Mouse (Mus musculus) thymus, adult 2 months (tissue): ENCODE data around the gene Ermard. TPM values are rescaled to one million over a fixed set of nuclear protein-coding genes. Genes with fewer than 3 reads are reported as not detected.

Experiments
- DNase-seq: peaks from one replicate; pipeline ENCODE4 v3.0.0; 2021
- H3K27ac ChIP-seq: fragments of 200-500 bp; 2 replicates; pipeline ENCODE4 v1.5.1; 2012; ENCODE audit warnings: low read length, control low read depth; ENCODE audit not compliant: control insufficient read depth, insufficient read depth
- H3K27me3 ChIP-seq: fragments of 200-500 bp; 2 replicates; pipeline ENCODE4 v1.6.1; 2012; ENCODE audit warnings: mild to moderate bottlenecking, low read length, moderate library complexity, mixed read lengths; ENCODE audit not compliant: control insufficient read depth, insufficient read depth
- H3K36me3 ChIP-seq: fragments of 200-500 bp; 2 replicates; pipeline ENCODE4 v1.6.1; 2012; ENCODE audit warnings: mild to moderate bottlenecking, low read length, moderate library complexity; ENCODE audit not compliant: control insufficient read depth, insufficient read depth
- H3K4me1 ChIP-seq: fragments of 200-500 bp; replicated peaks from 2 replicates; pipeline ENCODE4 v1.6.1; 2012; ENCODE audit warnings: low read length; ENCODE audit not compliant: control insufficient read depth, insufficient read depth
- H3K4me3 ChIP-seq: fragments of 200-500 bp; 2 replicates; pipeline ENCODE4 v1.5.1; 2012; ENCODE audit warnings: mild to moderate bottlenecking, low read length, control low read depth, moderate library complexity; ENCODE audit not compliant: control insufficient read depth, insufficient read depth
- CTCF ChIP-seq: fragments of 200-500 bp; IDR thresholded peaks from 2 replicates; pipeline ENCODE4 v1.5.1; 2012; ENCODE audit warnings: mild to moderate bottlenecking, control low read depth, low read length, moderate library complexity, borderline replicate concordance; ENCODE audit not compliant: control insufficient read depth, poor library complexity, insufficient read depth; ENCODE audit errors: extremely low read depth
- POLR2A ChIP-seq: fragments of 200-500 bp; IDR thresholded peaks from 2 replicates; pipeline ENCODE4 v1.6.1; 2012; ENCODE audit warnings: mild to moderate bottlenecking, low read length, control low read depth, moderate library complexity; ENCODE audit not compliant: control insufficient read depth, poor library complexity, insufficient read depth; ENCODE audit errors: extremely low read depth
- WGBS: fragments of 180-500 bp; shearing (Covaris S2); methylation state at CpG from one replicate; pipeline ENCODE4 v1.1.7; 2018; 5-methylcytosine and 5-hydroxymethylcytosine counted together
- polyA plus RNA-seq: library from polyadenylated mRNA; depleted of rRNA; stranded (reverse); fragments of >200 nt; gene quantifications from 2 replicates; pipeline ENCODE4 v1.2.3, GENCODE M21; 2012

Ermard gene
- polyA plus RNA-seq, 1 experiment = 69.0 TPM

- Histone ChIP-seq H3K27me3 (no peaks in the 10 kb centered on the region), H3K36me3 (no peaks in the 10 kb centered on the region), H3K4me3 (no peak overlapping the region), H3K4me1 (no peaks in the 10 kb centered on the region), H3K27ac (no peak overlapping the region)
- no peak for DNase-seq
- 98% methylated on average over 1 of the region's 1 CpGs for WGBS
- no peak for TF ChIP-seq POLR2A
- no peak for TF ChIP-seq CTCF
These were observed 57.7 kb downstream of the Ermard start for GRCm38 (mm10) chr17:15098677-15099076.

- no peaks in the 10 kb centered on the region for H3K4me1 ChIP-seq
- no peaks in the 10 kb centered on the region for H3K27me3 ChIP-seq
- 94% methylated on average over 4 of the region's 4 CpGs for whole genome bisulfite sequencing
- DNase-seq = no peak
- H3K36me3 ChIP-seq = no peaks in the 10 kb centered on the region
- H3K27ac ChIP-seq = no peak overlapping the region
- no peak overlapping the region for H3K4me3 ChIP-seq
- TF ChIP-seq CTCF (no peak), POLR2A (no peak)
These were observed 60.3 kb downstream of the Ermard start for GRCm38 (mm10) chr17:15101355-15101754.

- Histone ChIP-seq H3K27ac (no peak overlapping the region), H3K4me3 (no peak overlapping the region), H3K27me3 (no peaks in the 10 kb centered on the region), H3K4me1 (no peaks in the 10 kb centered on the region), H3K36me3 (no peaks in the 10 kb centered on the region)
- no peak for DNase-seq
- WGBS = 16% methylated on average over 9 of the region's 9 CpGs
- TF ChIP-seq POLR2A (no peak), CTCF (no peak)
These were observed 66.2 kb downstream of the Ermard start for GRCm38 (mm10) chr17:15107143-15107649.

- Histone ChIP-seq H3K4me1 (no peaks in the 10 kb centered on the region), H3K27me3 (no peaks in the 10 kb centered on the region), H3K36me3 (no peaks in the 10 kb centered on the region), H3K4me3 (no peak overlapping the region), H3K27ac (no peak overlapping the region)
- 62% methylated on average over 20 of the region's 20 CpGs for WGBS
- no peak for DNase-seq
- TF ChIP-seq CTCF = no peak
These were observed 67.7 kb downstream of the Ermard start for GRCm38 (mm10) chr17:15108473-15109441.

- TF ChIP-seq CTCF = no peak
- TF ChIP-seq POLR2A = no peak
- H3K36me3 ChIP-seq = no peaks in the 10 kb centered on the region
- DNase-seq = no peak
- no peaks in the 10 kb centered on the region for H3K27me3 ChIP-seq
- no peak overlapping the region for H3K27ac ChIP-seq
- H3K4me1 ChIP-seq = no peaks in the 10 kb centered on the region
- WGBS = 97% methylated on average over 3 of the region's 3 CpGs
- H3K4me3 ChIP-seq = no peak overlapping the region
These were observed 74.5 kb downstream of the Ermard start for GRCm38 (mm10) chr17:15115550-15115949.

- H3K27me3 ChIP-seq = no peaks in the 10 kb centered on the region
- 96% methylated on average over 4 of the region's 4 CpGs for WGBS
- no peak overlapping the region for H3K27ac ChIP-seq
- H3K36me3 ChIP-seq = no peaks in the 10 kb centered on the region
- no peaks in the 10 kb centered on the region for H3K4me1 ChIP-seq
- TF ChIP-seq POLR2A (no peak), CTCF (no peak)
- no peak for DNase-seq
- H3K4me3 ChIP-seq = no peak overlapping the region
These were observed 79.1 kb downstream of the Ermard start for GRCm38 (mm10) chr17:15120096-15120495.
